Mouse (Mus musculus) yolk sac, embryonic 10.5 days (tissue): ENCODE results near the gene Synpo2.

Source experiments
- DNase-seq: peaks from one replicate; pipeline ENCODE4 v3.0.0-alpha.2; 2017; ENCODE audit warnings: low spot score

Gene Synpo2

DNA sequence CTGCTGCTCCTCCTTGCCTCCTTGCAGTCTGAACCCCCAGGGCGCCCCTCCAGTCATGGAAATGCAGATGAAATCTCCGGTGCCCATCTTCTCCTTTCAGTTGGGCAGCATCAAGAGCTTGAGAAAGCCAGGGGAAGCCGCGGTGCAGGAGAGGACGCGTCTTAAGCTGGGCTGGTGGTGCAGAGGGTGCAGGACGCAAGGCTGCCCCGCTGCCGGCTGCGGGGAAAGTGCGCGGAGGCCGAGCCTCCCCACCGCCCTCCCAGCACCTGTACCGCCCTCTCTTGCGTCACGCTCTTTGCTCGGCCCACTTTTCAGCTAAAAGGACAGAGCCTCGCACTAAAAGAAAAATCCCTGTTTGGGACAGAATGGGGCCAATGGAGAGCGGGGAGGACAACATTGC, at the start of gene Synpo2:
TSS of gene Synpo2 (minus strand) at position 229 of the 400 bp plus-strand sequence.
- DNase-seq, result peak; percentile 56

DNA sequence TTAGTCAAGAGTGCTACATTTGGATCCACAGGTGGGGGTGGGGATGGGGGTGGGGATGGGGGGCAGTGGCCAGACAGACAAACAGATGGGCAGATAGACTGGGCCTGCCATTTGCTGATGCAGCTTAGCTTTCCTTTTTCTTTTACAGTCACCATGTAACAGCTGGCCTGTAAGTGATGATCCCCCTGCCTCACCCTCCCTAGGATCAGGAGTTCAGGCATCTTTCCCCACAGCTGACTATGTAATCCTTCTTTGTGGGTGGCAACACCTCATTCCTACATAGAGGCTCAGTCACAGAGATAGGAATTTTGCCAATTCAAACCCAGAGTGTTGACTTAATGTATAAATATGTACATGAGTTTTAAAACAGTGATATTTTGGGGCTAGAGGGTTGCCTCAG, 49.7 kb upstream of the Synpo2 start:
- no peak for DNase-seq

DNA sequence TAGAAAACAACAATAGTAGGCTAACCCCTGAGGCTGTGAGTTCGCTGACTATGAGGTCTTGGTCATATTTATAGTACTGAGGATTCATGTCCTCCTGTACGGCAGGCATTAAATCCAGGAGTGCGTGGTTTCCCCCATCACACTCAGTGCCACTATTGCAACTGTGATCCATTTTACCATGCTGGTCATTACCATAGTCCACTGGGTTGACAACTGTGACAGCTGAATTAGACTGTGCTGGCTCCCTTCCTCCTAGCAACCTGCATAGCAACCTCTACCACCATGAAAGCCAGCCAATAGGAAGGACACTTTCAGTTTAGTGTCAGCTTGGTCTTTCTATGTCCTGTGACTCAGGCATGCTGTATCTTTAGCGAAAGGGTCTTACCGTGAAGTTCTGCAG, 48.3 kb upstream of the Synpo2 start:
- DNase-seq, result no peak

DNA sequence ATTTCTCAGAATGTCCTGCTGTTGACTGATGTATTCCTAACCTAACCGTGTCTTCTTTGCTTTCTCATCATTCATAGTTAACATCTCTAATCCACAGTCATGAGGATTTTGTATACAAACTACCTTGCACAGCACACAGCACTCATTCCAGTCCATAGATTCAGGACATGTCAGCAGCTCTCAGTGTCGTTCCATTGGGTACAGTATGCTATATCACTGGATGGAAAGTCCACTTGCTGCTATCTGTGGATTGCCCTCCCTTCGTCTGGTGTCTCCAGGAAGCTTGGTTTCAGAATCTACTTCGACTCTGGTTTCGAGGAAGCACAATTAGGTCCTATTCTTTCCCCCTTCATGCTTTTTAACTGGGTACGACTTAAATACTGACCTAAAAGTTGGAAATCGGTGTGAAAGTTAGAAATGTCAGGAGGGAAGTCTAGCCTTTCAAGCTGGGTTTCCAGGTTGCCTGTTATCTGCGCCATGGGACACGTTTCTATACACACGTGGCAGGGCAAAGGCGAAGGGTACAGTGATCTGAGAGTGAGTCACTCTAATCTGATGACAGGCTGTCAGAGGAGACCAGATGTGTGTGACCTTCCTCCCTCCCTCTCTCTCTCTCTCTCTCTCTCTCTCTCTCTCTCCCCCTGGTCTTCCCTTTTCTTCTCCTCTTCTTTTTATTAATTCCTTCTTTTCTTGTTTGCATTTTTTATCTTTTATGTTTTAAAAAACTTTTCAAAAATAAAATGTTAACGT, 47.1 kb upstream of the Synpo2 start:
- no peak for DNase-seq

DNA sequence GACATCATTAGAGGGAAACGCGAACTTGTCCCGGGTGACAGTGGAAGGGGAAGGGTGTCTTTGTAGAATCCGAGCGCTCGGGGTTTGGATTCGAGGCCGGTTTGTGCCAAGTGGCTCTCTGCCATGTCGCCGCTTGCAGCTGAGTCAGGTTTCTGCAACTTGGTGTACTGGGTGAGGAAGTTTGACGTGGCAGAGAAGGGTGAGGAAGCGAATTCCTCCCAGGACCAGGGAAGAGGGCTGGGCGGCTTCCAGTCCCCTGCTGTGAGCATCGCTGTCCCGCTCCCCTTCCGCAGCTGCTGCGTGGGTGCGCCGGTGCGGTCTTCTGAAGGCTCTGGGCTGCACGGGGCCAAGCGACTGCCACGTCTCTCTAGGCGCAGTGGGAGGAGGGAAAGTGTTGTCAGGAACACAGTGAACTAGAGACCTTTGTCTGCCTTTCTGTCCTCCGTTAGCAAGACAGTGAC, 31.8 kb upstream of the Synpo2 start:
- DNase-seq, result peak; percentile 78

DNA sequence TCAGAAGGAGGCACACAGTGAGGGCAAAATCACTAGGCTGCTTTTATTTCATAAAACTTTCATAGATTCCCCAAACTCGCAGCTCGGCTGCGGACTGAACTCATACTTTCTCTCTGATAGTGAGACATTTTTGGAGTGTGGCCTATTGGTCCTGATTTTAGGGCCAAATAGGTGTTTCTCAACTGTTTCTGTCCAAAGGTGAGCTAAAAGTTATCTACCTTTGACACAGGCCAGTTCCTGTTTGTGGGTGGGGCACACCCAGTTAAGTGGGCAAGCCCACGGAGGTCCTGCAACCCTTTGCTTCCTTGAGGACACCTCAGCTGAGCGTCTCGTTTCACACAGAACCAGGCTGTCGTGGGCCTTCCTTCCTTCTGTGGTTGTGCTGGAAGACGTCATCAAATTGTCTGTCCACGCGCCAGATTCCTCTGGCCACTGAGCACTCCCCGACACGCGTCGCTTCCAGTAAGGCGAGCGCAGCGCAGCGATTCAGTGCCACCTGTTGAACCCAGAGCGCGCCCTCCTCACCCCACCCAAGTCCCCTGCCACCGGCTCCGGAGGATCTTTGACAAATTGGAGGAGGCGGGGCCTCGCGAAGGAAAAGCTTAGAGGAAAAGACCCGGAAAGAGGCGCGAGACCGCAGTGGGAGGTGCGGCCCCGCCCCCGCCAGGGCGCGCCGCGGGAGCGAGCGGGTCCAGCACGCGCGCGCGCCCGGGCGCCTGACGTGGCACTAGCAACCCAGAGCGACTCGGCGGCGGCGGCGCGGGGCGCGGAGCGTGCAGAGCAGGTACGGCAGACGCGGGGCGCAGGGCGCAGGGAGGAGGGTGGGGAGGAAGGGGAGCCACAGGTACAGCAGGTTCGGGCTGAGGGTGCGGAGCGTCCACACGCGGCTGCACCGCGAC, 31.1 kb upstream of the Synpo2 start, which contains the start of gene Sec24d:
TSS of gene Sec24d (plus strand) at position 703 of the 899 bp plus-strand sequence.
- peak; percentile 88 for DNase-seq

DNA sequence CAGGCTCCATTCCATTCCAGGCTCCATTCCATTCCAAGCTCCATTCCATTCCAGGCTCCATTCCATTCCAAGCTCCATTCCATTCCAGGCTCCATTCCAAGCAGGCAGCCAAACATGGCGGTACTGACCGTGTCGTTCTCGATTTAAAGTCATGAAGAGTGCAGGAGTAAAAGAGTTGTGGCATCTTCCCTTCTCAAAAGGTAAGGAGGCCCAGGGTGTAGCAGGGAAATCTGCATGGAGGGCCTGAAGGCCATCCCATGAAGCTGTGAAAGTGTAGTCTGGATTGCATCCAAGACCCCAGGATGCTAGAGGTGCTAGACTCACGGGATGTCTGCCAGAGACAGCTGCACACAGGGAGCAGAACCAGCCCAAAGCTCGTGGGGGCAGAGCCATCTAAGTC, 28.8 kb upstream of the Synpo2 start:
- DNase-seq, result peak; percentile 19

DNA sequence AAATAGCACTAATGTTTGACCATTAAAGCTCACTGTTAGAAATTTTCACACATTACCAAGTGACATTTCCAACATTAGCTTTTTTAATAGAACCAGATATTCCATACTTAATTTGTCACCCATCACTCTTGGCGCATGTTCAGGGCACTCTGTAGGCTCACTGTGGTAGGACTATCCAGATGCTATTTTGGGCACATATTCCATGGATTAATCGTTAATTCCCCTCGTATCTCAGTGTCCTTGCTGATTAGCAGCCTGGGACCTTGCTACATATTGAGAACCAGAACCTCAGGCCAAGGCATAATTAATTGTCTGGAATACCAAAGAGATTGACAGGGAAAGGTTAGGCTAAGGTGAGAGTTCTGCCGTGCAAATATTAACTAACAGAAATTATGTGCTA, 22.8 kb upstream of the Synpo2 start:
- no peak for DNase-seq

DNA sequence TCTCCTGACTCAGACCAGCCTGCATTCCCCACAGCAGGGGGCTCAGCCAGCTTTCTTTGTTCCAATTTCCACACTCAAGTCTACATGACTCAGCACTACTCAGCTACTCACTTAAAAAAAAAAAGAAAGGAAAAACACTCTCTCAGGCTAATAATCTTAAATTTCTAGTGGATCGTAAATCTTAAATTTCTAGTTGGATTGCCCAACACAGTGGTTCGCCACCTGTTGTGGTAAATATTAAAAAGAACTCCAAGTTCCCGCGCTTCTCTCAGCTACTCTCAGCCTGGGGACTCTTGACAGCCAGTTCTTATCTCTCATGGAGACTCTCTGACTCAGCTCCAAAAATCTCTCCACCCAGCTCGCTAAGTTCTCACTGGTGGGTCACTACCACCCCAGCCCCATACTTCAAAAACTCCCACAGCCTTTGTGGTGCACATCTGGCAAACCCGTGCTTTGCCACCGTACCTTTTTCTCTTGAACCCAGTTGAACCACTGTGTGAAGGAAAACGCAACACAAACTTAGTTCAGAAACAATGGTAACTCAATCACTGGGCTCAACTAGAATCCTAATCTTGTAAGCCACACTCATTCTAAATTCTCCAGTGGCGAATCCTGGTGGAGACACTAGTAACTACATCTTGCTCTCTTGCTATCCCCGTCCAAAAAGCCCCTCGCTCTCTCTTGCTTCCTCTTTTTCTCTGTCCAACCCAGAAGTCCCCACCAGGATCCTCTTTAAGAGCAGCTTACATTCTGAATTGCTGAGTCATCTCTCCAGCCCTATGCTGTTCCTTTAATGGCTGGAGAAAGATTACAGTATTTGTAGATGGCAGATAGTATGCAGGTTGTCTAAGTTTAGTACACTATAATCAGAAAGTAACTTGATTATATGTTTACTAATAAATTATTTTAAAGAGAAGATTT, 20.5 kb upstream of the Synpo2 start:
- DNase-seq, result no peak

DNA sequence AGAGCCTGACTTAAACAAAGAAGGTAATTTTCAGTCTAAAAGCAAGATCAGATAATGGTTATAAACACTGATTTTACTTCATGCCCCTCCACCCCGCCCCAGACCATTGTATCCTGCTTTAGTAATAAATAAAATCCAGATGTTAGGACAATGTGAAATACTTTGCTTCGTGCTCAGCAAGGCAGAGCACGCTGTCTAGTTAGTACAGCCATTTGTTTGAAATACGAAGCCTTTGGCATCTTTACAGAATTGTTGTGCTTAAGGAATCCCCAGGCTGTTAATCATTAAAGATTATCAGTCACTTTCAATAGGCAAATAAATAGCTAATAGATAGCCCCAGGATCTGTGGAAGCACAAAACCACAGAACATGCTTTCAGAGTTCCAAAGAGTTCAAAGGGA, 9.7 kb upstream of the Synpo2 start:
- DNase-seq, result no peak

DNA sequence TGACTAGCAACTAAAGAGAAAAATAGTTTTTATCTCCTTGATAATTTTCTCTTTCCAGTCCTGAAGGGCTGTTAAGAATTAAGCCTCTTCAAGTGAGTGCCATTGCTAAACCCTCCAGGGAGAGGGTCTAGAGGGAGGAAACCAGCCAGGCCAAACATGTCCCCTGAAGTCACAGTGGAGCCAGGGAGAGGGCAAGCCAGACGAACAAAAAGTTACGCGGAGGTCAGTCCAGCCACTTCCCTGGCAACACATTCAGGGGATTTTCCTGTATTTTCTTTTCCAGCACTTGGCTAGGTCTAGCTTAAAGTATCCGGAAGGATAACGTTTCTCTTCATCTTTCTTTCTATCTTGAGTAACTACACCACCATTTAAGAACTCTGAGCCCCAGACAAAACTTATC, 8.4 kb upstream of the Synpo2 start:
- no peak for DNase-seq

DNA sequence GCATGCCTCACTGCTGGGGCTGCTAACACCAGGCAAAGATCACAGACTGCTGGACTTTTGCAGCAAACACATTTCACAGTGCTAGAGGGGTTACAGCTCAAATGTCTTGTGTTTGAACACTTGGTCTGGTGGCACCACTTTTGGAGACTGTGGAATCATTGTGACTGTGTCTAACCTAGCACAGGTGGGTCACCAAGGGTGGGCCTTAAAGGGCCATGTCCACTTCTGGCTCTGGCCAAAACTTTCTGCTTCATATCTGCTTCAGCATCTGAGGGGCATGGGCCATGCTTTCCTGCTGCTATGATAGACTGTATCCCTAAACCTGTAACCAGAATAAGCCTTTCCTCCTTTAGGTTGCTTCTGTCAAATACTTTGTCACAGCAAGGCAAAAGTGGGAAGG, 1.5 kb upstream of the Synpo2 start:
- no peak for DNase-seq

DNA sequence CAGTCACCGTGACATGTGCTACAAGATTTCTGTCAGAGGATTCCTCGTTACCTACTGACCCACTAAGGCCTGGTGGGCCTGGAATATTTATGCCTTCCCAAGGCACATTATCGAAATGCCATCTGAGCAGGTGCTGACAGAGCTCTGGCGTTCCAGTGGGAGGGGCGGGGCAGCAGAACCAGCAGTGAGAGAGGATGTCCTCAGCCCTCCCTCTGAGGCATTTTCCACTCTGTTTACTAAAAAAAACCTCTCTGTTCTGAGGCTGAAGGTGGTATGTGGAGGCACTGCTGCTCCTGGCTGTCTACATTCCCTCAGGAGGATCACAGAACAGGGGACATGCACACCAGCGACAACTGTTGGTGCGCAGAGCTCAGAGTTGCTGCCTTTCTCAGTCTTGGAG, 1.1 kb upstream of the Synpo2 start:
- DNase-seq, result no peak

DNA sequence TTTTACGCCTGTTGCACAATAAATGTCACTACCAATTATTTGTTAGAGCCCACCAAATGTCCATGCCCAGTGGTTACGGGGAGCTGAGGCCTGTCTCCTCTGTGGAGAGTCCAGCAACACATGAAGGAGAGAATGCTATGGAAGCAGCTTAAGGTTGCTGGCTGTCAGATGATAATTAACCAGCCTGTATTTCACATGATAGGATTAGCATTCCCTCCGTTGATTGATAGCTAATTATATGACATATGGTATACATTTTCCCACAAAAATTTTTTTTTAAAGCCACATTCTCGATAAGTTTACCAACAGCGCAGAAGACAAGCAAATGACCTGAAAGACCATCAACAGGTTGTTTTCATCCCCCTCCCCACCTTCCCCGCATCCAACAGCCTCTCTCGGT, 454 bp downstream of the Synpo2 start:
- DNase-seq, result no peak

DNA sequence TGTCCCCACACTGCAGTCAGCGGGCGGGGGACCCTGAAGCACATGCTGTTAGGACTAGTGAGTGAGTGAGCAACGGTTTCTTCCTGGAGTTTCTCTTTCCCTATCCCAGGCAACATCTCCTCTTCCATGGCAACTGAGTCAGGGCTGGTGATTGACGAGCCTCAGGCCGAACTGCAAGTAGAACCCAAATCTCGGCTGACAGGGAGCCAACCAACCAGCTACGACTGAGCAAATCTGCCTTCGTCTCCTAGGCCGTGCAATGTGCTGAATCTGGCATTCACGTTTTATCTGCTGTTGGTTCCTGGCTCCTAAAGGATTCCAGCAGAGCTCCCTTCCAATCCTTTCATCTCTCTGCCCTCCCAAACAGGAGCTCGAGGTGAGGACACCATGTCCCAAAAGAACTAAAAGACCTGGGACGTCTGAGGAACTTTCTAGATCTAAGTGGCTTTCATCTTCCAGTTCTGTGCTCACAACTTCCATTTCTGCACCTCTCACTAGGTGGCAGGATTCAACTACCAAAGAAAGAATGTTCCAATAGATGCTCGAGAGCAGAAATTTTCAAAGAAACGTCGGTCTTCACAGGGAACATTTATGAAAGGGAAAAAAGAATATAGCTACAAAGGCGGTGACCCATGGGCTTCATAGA, 1.6 kb downstream of the Synpo2 start:
- DNase-seq, result peak; percentile 38

DNA sequence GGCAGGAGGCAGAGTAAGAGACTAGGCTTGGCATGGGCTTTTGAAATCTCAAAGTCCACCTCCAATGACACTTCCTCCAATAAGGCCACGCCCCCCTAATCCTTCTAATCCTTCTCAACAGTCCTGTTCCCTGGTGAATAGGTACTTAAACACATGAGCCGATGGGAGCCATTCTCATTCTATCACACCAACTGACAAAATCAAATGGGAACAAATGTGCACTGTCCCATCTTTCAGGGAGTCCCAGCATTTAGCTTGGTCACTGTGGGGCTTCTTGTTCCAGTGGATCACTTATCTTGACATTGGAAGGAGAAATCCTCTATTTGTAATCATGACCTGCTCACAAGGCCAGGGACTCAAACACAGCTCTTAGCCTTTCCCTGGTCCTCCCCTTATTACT, 4.3 kb downstream of the Synpo2 start:
- no peak for DNase-seq

DNA sequence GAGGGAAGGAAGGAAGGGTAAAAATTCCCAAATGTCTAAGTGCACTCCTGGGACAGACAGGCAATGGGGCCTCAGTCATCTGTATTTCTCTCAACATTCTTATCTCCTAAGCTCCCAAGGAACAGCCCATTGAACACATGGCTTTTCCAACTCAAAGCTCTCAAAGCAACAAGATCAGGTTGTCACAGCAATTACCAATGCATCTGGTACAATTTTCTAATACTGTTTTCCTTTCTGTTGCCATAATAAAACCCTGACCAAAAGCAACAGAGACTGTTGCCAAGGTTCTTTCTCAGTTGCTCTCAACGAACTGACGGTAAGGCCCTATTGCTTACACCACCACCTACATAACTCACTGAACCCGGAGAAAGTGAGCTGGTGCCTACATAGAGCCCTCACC, 8.7 kb downstream of the Synpo2 start:
- no peak for DNase-seq

DNA sequence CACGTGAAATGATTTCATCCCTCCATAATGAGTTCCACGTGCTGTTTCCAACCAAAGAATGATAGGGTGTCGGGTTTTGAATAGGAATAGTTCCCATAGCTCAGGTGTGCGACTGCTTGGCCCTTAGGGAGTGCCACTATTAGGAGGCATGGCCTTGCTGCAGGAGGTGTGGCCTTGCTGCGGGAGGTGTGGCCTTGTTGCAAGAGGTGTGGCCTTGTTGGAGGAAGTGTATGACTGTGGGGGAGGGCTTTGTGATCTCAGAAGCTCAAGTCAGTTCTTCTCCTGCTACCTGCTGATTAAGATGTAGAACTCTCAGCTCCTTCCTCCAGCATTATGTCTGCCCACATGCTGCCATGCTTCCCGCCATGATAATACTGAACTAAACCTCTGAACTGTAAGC, 17.3 kb downstream of the Synpo2 start:
- no peak for DNase-seq

DNA sequence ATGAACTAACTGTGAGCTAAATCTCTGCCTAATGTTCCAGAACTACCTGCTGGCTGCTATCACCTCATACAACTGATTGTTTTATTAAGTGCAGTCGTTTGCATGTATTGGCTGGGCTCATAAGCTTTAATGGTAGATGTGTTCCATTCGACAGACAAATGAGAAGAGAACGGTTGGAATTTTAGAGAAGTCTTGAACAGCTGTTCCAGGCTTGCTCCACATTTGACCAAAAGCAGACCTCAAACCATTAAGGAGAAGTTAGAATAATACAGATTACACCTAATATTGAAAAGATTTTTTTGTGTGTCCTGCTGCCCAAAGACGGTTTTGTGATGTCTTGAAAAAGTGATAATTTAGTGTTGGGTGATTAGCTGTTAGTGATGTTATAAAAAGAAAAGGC, 27.1 kb downstream of the Synpo2 start:
- no peak for DNase-seq

DNA sequence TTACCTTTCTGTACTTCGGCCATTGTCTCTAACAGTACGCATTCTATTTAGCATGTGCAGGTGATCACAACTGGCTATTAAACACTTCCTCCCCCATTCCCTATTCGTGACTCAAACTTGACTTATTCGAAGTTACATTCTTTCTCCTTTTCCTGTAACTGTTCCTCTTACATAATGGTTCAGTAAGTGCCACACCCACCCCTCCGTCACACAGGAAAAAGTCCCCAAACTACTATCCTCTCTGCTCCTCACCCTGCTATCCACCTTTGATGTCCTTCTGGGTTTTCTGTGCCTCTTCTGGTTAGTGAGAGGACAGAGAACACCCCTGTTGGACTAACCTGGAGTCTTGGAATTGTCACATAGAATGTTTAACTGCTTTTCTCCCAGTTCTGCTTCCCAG, 28.6 kb downstream of the Synpo2 start:
- DNase-seq, result no peak

DNA sequence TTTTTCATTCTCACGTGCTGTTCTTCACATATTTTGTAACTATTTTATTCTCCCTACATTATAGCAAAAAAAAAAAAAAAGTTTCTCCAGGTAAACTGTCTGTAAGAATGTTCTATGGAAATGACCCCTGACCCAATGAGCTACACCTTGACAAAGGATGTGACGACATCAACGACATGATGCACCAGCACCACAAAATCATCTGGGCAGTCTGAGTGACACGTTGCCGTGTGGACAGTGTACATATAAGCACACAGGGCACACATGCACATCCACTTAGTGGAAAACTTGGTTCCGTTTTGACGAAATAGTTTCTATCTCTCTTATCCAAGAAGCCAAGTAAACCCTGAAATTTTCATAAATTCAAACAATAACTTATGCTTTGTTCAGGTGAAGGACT, 30.5 kb downstream of the Synpo2 start:
- no peak for DNase-seq

DNA sequence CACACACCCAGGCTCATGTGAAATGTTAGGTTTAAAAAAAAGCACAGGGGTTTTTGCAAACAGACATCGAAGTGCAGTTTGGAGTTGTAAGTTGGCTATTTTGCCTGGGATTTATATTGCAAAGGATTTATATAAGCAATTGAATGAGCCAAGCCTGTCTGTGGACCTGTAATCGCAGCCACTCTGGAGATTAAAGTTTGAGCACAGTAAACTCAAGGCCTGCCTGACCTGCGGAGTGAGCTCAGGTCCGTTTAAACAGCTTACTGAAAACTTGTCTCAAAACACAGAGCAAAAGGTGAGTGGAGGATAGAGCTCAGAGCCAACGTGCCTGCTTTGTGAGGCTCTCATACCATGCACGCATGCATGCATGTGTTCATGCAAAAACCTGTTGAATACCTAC, 30.9 kb downstream of the Synpo2 start:
- no peak for DNase-seq
